Mouse (Mus musculus) lung, postnatal 0 days (tissue): Measurements from ENCODE around the gene Arhgdia.

Experiments
- CTCF ChIP-seq: IDR thresholded peaks from 2 replicates; pipeline ENCODE4 v1.5.1; 2016; ENCODE audit warnings: antibody characterized with exemption, mild to moderate bottlenecking
- EP300 ChIP-seq: IDR thresholded peaks from 2 replicates; pipeline ENCODE4 v1.6.1; 2016; ENCODE audit warnings: antibody characterized with exemption, mild to moderate bottlenecking, control low read depth

DNA sequence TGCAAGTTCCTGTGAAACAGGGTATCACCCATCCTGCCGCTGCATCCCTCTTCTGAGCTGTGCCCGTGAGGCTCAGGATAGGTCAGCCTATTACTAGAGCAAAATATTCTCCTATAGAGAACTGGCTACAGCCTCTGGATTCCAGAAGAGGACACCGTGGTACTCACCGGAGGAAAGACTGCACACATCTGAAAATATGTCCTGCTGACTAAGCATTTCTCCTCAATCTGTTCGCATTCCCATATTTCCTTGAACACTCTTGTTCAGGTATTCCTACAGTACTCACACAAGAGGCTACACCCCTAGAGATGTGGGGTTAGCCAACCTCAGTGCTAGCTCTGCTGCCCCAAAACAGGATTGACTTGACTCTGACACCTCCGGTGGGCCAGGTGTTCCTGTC is 13.1 kb downstream of the Arhgdia start:
- TF ChIP-seq CTCF, result no peak
- TF ChIP-seq EP300, result no peak
